Mouse (Mus musculus) embryonic fibroblast, embryonic 13.5 days (primary cell): ENCODE results near the gene Cdk9.

Experiments
- CTCF ChIP-seq: IDR thresholded peaks from 2 replicates; pipeline ENCODE4 v1.5.1; 2011; ENCODE audit warnings: mild to moderate bottlenecking, control low read depth, low read length, moderate library complexity, borderline replicate concordance; ENCODE audit not compliant: insufficient read depth
- POLR2A ChIP-seq: IDR thresholded peaks from 2 replicates; pipeline ENCODE4 v1.6.1; 2011; ENCODE audit warnings: low read depth, mild to moderate bottlenecking, control low read depth, low read length, moderate library complexity

GRCm38 (mm10) chr2:32711301-32712056, 1.4 kb downstream of the Cdk9 start:
- TF ChIP-seq CTCF (no peak), POLR2A (no peak)
